Mouse (Mus musculus): ENCODE data around the gene Zmiz1.

Zmiz1 gene

DNA sequence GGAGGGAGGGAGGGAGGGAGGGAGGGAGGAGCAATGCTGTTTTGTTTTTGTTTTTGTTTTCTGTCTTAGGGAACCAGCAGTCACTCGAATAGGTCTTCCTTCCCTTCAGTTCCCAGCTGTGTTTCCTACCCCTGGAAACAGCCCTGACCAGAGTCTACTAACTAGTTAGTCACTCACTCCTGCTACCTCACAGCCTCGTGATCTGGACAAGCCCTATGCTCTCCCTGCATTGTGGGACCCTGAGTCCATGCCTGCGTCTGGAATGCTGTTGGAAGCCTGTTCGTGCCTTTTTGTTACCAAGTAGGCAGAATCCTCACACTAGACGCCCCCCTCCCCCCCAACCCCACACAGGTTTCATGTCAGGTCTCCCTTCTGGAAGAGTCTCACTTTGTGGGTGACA lies 15.0 kb downstream of the Zmiz1 start:
- no peak for DNase-seq

DNA sequence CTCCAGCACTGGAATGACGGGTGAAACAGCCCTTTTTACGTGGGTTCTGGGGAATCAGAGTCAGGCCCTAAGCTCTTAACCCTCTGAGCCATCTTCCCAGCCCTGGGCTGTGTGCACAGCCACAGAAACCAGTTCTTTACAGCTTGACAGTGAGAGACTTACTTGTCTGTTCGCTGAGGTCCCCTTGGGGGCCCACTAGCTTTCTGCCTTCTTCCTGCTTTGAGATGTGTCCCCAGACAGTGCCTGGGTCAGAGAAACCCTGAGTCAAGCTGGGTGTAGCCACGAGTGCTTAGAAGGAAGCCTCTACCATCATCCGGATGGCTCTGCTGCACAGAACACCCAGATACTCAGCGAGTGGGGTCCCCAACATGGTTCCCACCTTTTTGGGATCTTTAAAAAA lies 15.7 kb downstream of the Zmiz1 start:
- DNase-seq, result peak; percentile 53

DNA sequence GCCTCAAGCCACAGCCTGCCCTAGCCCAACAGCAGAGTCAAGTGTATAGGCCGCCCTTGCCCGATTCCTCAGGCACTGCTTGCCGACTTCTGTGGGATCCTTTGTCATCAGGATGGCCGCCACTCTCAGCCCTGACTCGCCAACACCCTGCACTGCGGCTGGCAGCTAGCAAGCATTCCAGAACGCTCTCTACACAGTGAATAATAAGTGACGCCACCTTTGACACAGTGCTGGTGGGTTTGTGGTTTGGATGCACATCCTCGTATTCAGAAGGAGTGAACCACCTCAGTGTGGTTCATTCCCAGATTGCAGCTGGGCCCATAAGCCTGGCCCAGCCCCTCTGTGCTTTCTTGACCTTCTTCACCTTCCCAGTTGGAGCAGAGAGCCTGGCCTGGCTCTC lies 17.1 kb downstream of the Zmiz1 start:
- DNase-seq, result peak; percentile 37

DNA sequence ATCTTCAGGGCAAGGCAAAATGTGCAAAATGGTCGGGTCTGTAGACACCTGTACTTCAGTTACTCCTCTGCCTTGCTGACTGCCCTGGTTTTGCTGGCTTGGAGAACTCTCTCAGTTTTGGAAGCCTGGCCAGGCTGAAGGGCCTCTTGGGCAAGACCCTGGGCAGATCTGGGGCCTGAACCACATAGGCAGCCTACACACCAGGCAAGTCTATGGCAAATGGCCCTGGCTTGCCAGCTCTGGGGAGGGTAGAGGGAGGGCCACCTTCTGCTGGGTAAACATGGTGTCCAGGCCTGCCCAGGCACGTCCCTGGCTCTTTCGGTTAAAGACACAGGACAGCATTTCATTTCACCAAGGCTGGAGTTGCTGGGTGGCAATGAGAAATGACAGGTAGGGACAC lies 17.5 kb downstream of the Zmiz1 start:
- no peak for DNase-seq

DNA sequence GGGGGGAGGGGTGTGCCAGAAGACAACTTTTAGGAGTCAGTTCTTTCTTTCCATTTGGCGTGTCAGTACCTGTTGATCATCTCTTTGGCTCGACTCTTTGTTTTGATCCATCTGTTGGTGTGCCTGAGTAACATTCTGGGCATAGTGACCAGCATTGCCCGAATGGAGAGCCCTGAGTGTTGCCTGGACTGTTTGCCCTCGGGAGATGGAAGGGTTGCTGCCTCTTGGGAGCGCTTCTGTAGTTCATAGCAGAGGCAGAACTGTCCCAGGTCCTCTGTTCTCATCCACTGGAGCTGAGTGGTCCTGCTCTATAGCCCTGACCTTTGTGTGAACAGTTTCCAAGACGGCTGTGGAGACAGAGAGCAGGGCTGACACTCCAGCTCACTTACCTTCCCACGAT lies 18.3 kb downstream of the Zmiz1 start:
- no peak for DNase-seq

DNA sequence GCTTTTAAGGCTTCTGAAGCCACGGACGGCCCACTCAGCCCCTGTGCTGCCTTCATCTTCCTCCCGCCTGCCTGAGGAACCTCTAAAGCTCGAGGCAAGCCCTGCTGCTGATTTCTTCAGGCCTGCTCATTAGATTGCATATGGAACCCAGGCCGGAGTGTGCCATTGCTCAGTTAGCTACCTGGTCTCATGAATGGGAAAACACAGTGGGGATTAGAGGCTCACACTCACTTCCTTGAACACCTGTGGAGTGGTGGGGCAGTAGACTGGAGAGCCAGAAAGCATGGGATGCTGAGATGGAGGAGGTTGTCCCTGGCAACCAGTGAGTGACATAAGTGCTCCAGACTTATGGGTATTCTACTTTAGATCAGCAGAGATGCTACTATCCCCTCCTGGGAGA lies 19.3 kb downstream of the Zmiz1 start:
- DNase-seq, result no peak

DNA sequence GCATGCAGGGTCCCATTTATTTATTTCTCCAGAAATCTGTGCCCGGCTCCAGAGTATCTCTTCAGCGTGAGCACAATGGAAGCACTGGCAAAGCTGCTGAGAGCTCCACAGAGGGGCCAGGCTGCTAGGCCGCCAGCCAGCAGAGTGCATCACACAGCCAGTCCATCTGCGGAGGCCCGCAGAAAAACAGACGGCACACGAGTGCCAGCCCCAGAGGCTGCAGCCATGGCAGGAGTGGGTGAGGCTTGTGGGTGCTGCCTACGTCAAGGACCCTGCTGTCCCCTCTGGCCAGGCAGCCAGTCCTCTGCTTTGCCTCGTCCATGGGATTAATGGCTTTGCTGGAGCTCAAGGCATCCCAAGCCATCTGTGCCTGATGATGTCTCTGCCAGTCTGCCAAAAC lies 19.8 kb downstream of the Zmiz1 start:
- DNase-seq, result no peak

DNA sequence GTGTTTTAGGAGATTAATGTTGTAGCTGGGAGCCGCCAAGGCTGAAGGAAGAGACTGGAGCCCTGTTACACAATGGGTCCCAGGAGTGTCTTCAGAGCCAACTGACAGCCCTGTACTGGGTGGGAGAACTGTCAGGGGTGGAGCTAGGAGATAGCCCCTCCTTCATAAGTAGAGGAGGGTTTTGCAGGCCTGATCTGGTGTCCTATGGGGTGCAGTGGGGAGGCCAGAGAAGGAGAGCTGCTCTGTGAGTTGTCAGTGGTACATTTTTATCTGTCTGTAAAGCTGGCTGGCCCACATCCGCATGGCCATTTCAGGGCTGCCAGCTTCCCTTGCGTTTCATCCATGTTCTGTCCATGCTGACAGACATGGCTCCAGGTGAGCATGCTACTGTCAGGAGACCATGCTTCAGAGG lies 20.9 kb downstream of the Zmiz1 start:
- DNase-seq, result no peak

DNA sequence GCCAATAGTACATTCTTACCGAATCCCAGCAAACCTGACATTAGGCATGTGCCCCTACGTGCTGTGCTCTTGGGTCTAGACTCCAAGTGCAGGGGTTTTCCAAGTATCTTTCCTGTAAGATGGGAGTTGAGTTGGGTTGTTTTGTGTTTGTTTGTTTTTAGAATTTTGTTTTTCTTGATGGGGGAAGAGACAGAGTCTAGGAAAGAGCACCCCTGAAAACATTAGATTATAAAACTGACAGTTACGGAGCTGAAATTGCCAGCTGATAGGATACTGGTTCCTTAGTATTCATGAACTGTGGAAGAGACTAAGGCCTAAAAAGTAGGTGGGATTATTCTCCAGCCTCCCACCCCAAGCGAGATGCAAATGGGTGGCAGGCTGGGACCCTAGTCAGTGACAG lies 21.5 kb downstream of the Zmiz1 start:
- DNase-seq, result no peak

DNA sequence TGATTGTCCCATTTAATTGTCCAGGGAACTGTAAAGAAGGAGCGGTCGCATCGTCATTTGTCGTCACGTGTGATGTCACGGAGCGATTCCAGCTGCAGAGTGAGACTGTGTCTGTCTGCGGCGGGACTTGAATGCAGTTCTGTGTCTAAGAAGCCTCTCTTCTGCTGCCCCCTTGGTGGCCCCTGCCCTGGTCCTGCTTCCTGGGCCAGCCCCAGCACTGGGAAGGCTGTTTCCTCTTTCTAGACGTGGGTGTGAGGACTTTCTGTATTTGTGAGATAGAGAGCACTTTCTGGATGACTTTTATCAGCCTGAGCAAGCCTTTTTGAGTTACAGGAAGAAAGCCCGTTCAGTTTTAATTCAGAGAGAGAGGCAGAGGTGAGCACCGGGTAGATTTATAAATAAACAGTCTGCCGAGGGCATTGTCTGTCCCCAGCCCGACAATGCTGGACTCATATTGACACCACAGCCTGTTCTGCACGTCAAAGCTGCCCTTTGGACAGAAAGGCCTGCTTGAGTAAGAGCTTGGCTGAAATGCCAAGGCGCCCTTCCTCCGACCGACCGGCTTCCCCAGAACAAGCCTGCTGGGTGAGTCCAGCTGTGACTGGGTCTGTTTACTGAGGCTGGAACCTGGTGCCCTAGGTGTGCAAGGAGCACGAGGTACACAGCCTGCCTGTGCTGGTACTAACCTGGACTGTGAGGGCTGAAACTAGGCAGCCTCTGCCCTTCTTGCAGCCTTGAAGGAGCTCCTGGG lies 22.1 kb downstream of the Zmiz1 start:
- DNase-seq, result peak; percentile 30

DNA sequence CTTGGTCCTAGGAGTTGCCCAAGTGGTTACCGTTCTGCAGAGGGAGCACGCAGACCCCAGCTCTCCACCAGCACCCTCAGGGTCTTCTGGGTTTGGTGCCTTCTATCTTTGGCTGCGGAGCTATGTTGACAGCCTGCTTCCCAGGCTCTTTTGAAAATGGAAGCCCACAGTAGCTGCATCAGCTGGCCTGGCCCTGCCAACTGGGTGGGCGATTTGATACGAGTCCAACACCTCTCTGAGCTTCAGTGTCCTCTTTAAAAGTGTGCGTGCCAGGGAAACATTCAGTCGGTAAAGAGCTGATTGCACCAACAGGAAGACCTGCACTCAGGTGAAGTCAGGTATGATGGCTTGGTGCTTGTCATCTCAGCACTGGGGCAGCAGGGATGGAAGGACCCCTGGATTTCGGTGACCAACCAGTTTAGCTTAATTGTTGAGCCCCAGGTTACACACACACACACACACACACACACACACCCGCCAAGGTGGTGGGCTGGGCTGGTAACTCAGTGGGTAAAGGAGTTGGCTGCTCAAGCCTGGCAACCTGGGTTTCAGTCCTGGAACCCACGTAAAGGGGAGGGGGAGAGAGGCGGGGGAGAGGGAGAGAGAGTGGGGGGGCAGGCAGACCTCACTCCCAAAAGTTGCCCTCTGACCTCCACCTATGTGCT lies 22.8 kb downstream of the Zmiz1 start:
- no peak for DNase-seq

DNA sequence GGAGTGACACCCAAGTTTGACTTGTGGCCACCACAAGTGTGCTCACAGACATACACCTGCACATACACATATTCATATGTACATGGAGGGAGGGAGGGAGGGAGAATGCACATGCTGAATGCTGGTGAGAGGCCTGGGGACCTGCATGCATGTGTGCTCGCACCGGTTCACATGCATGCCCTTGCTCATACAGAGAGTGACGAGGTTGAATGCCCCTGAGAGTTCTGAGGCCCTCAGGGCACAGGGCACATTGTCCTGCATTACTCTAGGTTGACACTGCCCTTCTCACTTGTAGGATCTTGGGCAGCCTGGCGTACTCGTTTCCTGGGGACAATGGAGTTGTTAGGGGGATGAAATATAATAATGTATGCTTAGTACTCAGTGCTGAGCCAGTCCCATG lies 23.4 kb downstream of the Zmiz1 start:
- no peak for DNase-seq

DNA sequence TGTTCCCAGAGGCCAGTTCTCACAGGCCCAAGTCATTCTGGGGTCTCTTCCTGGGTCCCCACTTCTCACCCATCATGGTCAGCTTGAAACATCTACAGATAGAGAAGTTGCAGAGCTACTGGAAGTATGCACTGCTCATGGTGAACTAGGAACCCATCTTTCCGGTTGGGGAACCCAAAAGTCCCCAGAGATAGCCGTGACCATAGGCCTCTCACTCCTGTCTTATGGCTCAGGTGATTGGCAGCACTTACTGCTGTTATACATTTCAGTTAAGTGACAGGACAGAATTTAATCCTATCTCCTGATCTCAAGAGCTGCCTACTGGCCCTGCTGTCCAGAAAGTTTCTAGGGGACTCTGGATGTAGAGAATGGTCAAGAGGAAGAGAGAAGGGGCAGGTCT lies 24.3 kb downstream of the Zmiz1 start:
- no peak for DNase-seq

DNA sequence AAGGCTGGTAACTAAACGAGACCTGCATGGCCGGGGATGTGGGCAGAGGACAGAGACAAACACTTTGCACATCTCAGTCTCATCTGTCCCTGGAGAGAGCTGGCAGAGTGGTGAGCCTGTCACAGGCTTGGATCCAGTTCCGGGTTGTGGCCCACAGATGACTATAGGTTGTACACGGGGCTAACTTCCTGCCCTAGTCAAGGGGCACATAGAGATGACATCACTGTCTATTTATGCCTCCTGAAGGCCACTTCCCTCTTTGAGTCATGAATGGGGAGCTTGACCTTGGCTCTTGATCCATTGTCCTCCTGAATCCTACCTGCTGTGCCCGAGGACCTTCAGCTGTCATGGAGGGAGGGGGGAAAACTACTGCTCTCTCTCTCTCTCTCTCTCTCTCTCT lies 25.1 kb downstream of the Zmiz1 start:
- DNase-seq, result no peak

DNA sequence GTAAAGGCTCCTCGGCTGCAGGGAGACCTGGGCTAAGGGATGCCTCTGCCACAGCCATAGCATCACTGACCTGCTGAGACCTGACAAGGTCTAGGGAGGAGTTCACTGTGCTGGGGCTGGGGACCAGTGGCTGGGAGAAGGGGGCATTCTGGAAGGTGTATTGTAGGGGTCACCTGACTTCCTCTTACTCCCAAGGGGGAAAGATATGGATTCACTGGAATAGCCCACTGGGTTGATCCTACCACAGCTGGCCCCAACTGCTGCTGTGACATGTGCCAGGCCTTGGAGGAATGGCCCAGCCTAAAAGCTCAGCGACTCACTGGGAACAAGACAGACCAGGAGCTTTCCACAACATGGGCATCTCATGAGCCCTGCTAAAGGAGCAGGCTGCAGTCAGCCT lies 27.2 kb downstream of the Zmiz1 start:
- DNase-seq, result no peak

DNA sequence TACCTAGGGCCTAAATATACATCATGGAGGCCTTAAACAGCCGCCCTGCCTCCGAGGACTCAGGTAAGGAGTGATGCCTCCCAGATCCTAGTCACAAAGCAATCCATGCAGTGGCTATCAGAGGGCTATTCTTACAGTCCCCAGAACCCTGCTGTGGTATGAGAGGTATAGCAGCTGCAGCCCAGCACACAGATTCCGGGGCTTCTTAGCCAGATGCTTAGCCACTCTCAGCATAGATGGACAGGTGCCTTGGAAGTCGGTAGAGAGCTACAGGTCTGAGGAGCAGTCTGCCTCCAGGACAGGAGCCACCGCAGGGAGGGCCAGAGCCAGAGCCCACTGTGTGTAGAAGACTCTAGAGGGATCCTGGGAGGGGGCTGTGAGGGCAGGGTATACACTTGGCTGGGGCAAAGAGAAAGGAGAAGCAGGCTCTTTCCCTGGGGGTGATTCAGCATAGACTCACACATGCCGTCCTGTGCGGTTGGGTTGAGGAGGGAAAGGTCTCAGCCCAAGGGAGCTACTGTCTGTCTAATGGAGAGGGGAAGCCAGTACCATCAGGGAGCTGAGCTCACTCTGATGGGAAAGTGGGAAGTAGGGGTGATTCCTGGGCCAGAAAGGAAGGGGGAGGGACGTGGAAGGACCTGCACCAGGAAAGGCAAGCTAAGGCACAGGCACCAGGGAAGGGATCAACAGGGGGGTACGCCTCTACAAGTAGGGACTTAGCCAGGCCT lies 27.9 kb downstream of the Zmiz1 start:
- no peak for DNase-seq

DNA sequence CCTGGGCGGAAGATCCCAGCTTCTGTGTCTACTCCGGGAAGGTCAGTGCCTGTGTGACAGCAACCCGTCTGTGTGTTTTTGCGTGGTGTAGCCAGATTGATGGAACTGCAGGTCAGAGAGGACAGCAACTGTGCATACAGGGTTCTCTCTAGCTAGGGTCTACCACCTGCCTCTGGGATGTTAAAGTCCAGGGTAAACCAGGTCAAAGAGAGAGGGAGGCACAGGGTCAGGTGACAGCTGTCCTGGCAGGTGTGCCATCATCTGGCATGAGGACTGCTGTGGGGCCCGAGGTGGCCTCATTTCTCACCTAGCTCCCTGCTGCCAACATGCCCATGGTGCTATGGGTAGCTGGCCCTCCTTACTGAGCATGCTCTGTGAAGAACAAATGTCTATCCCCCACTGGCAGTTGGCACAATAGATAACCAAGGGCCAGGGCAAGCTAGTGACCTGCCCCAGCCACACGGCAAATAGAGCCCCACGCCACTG lies 28.5 kb downstream of the Zmiz1 start:
- peak; percentile 50 for DNase-seq

DNA sequence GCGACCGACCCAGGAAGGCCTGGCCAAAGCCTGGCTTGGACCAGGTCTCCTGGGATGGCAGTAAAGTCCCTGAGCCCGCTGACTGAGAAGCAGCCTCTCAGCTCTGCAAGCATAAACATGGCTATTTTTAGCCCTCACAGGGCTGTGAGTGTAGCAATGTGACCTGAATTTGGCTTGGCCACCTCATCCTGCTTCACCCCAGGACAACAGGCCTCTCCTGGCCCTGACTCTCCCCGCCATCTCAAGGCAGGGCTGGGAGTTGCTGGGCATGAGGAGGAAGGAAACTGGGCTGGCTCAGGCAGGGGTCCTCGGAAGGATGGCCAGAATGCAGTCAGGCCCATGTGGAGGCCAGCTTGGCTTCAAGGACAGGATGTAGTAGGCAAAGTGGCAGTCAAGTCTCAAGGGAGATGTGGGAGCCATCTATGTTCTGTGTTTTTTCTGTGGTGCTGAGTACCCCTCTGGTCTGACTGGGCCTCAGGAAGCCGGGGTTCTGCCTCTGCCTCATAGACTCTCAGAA lies 29.2 kb downstream of the Zmiz1 start:
- DNase-seq, result no peak

DNA sequence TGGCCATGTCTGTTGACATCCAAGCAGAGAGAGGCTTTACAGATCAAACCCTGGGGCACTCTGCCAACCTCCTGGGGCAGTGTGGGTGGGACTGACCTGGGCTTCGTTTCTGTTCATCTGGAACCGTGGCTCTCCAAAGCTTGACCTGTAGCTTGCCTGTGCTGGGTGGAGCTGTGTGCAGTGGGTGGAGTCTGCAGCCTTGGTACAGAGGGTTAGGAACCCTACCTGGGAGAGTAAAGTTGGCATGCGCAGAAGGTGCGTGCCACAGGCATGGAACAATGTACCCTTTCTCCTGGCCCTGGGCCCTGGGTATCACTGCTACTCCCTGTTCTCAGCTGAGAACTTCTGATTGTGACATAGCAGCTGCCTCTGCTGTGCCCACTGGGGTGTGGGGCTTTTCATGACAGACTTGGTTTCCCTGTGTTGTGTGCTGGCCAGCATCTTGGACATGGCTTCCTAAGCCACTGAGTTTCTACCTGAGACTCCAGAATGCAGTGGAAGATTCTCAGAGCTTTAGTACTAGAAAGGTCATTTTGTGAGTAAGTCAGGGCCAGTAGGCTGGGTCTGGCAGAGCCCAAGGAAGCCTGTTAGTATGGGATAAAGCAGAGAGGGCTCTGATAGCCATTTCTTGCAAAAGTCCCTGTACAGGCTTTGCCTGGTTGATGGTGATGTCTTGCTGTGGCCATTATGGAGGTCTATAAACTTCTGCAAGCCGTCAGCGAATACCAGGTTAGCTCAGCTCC lies 30.5 kb downstream of the Zmiz1 start:
- no peak for DNase-seq

DNA sequence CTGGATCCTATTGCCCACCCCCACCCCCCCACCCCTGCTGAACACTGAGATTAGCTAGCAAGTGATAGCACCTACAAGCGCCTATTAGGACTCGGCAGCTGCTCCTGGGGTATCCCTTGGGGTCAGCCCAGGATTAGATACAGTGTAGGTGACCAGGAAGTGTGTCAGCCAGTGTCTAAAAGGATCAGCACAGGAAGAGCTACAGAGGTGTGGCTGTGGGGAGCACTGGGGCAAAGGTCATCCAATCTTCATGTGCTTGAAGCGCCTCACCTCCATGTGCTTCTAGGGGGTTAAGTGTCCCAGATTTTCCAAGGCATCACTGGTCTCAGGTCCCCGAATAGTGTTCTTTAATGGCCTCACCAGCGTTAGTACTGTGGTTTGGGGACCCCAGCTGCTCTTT lies 33.0 kb downstream of the Zmiz1 start:
- no peak for DNase-seq

DNA sequence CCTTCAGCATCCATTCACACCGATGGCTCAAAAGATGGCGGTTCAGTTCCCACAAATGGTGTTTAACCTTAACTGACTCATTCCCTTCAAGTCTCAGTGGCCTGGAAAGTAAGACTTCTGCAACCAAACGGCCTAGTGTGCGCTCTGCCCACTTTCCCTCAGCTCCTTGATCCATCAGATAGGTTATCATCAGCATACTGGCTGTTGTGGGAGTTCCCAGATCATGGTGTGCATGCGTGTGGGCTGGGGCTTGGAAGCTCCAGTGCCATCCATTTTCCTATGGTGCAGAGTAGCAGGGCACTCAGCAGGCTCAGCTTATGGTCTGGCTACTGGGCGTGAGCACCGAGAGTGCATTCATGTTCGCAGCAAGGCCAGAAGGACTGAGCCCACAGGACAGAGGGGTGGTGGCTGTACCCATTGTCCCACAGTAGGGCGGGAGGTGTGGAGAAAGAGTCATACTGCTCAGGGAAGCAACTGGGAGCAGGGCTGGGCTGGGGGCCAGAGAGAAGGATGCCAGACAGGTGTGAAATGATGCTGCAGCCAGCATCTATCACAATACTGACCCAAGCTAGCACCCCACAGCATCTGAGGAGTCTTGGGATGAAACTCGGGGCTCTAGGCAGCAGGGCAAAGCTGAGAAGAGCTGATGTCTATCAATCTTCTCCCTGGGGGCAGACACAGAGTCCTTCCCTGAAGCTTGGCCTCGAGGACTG lies 33.7 kb downstream of the Zmiz1 start:
- DNase-seq, result no peak

Measured in thymus, postnatal 25 days (tissue).